21 mouse cellular contexts compared by ENCODE assay signal in the genomic region with DNA sequence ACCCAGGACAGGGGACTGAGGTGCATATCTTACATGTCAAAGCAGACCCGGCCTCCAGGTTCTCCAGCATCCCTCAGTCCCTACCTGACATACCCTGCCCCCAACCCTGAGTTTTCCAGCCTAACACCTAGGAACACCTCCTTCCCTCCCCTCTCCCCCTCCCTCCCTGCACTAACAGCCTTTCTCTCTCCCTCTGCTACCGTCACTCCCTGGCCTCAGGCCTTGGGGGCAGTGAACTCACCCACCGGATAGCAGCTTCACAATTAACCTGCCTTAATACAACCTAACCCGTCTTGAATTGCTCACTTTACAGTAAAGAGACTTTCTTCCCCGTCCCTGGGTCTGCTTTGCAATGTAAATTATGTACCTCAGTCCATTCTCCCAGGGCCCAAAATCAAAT.
"Had no signal": no experiment of that assay in that cellular context is flagged by ENCODE, and none has a peak within 500 bp of the region (broad histone marks: within the 10 kb centered on the region; RNA-seq: fewer than 3 reads in every experiment).

No protein-coding gene starts in this region.

- H3K9ac ChIP-seq: limb, embryonic 13.5 days; liver, embryonic 12.5 days; liver, embryonic 15.5 days; lung, embryonic 15.5 days; midbrain, embryonic 13.5 days; neural tube, embryonic 12.5 days; stomach, embryonic 15.5 days had no signal

- H3K4me3 ChIP-seq: limb, embryonic 10.5 days; limb, embryonic 13.5 days; liver, embryonic 12.5 days; liver, embryonic 15.5 days; lung, embryonic 15.5 days; megakaryocyte, embryonic 14.5 days; midbrain, embryonic 10.5 days; midbrain, embryonic 13.5 days; neural tube, embryonic 12.5 days; stomach, embryonic 15.5 days had no signal

- H3K9me3 ChIP-seq: limb, embryonic 10.5 days; limb, embryonic 13.5 days; liver, embryonic 12.5 days; liver, embryonic 15.5 days; lung, embryonic 15.5 days; megakaryocyte, embryonic 14.5 days; midbrain, embryonic 10.5 days; midbrain, embryonic 13.5 days; neural tube, embryonic 12.5 days; stomach, embryonic 15.5 days had no signal

- H3K27ac ChIP-seq: limb, embryonic 10.5 days; limb, embryonic 13.5 days; liver, embryonic 12.5 days; liver, embryonic 15.5 days; lung, embryonic 15.5 days; midbrain, embryonic 10.5 days; midbrain, embryonic 13.5 days; neural tube, embryonic 12.5 days; stomach, embryonic 15.5 days had no signal

- H3K4me1 ChIP-seq: limb, embryonic 10.5 days; limb, embryonic 13.5 days; liver, embryonic 12.5 days; liver, embryonic 15.5 days; lung, embryonic 15.5 days; midbrain, embryonic 10.5 days; midbrain, embryonic 13.5 days; neural tube, embryonic 12.5 days; stomach, embryonic 15.5 days had no signal

- DNase-seq: kidney, adult 18-20 months; kidney, adult 9 months; liver; lung, adult 18-20 months; lung, postnatal 36 days; retina, postnatal 1 day; right cerebral cortex, postnatal 25 days; spleen, adult 18-20 months; thymus, adult 2 months; thymus, postnatal 14 days; thymus, postnatal 4 days had no signal

- H3K27me3 ChIP-seq: limb, embryonic 13.5 days; liver, embryonic 12.5 days; liver, embryonic 15.5 days; lung, embryonic 15.5 days; megakaryocyte, embryonic 14.5 days; midbrain, embryonic 13.5 days; neural tube, embryonic 12.5 days; stomach, embryonic 15.5 days had no signal
